Mouse (Mus musculus): Measurements from ENCODE around the gene Wasl. TPM values are rescaled to one million over a fixed set of nuclear protein-coding genes. Genes with fewer than 3 reads are reported as not detected.

The Wasl gene
- total and polyA plus RNA-seq, 3 experiments, result 9.0 to 60.4 (median 26.0) TPM

DNA sequence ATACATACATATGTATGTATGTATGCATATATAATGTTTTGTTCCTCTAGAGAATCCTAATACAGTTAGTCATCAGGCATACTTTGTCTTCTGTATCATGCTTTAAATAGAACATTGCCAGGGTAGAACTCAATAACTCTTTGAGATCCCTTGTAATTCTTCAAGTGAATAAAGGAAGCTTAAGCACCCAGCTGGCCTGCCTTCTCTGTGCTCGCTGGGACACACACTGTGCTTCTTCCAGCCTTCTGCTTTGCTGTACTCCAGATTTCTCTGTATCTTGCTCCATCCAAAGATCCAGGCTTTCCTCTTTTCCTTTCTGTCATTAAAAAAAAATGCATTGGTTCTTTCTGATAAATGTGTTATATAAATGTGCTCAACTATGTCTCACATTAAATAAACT, 23.1 kb upstream of the Wasl start:
- no peak for TF ChIP-seq TAL1 (conservative IDR thresholded peaks at IDR 0.05; ENCODE audit: low read depth, low read length)
- no peak for TF ChIP-seq GATA2 (IDR thresholded peaks at IDR 0.05; ENCODE audit: borderline replicate concordance, low read depth, low read length)
- no peak for TF ChIP-seq POLR2AphosphoS5 (IDR thresholded peaks at IDR 0.05; ENCODE audit: insufficient replicate concordance, low read depth, low read length)
- no peak for TF ChIP-seq GATA1 (IDR thresholded peaks at IDR 0.05; ENCODE audit: borderline replicate concordance, low read length)
- no peak for TF ChIP-seq CTCF (IDR thresholded peaks at IDR 0.05; ENCODE audit: low read depth, low read length)
- no peaks in the 10 kb centered on the region for H3K27me3 ChIP-seq (ENCODE audit: insufficient read depth, low read length)
- no peaks in the 10 kb centered on the region for H3K36me3 ChIP-seq (replicated peaks)
- no peaks in the 10 kb centered on the region for H3K4me1 ChIP-seq (ENCODE audit: insufficient read depth, low read depth, low read length)
- DNase-seq (ENCODE audit: low spot score), result no peak
- ATAC-seq (ENCODE audit: extremely low read depth, insufficient number of reproducible peaks, low FRiP score, poor library complexity, severe bottlenecking), result no peak
- H3K9me3 ChIP-seq (replicated peaks), result no peaks in the 10 kb centered on the region; the same call in 1 of the 2 replicates
- H3K4me3 ChIP-seq (ENCODE audit: low read depth, low read length), result no peak overlapping the region

GRCm38 (mm10) chr6:24683113-24683512, 18.3 kb upstream of the Wasl start:
- peaks cover 3% of the 10 kb centered on the region; the same call in 1 of the 2 replicates for H3K27me3 ChIP-seq (ENCODE audit: insufficient read depth, low read length)
- ATAC-seq (ENCODE audit: extremely low read depth, insufficient number of reproducible peaks, low FRiP score, poor library complexity, severe bottlenecking) (no peak), DNase-seq (ENCODE audit: low spot score) (no peak)
- TF ChIP-seq GATA2 (IDR thresholded peaks at IDR 0.05; ENCODE audit: borderline replicate concordance, low read depth, low read length) (no peak), POLR2AphosphoS5 (IDR thresholded peaks at IDR 0.05; ENCODE audit: insufficient replicate concordance, low read depth, low read length) (no peak)
- no peak overlapping the region for H3K4me3 ChIP-seq (ENCODE audit: low read depth, low read length)
- H3K4me1 ChIP-seq (ENCODE audit: insufficient read depth, low read depth, low read length), result no peaks in the 10 kb centered on the region
- H3K9me3 ChIP-seq (replicated peaks), result no peaks in the 10 kb centered on the region
- no peaks in the 10 kb centered on the region for H3K36me3 ChIP-seq (replicated peaks)

DNA sequence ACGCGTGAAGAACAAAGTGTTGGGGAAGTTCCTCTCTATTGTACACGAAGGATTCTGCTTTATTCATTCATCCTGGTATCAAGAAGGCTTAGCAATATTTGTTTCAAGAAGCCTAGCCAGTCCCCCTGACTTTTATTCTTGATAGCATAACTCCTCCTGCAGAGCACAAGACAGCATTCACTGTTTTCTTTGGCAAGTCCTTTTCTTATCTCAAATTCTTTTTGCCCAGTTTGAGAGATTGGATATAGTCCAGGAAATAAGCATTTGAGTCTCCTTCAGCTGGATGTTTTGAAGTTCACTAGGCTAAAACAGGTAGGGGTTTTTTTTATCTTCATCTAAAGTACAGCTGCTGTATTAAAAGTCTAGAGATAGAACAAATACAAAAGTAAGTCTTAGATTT, 3.0 kb upstream of the Wasl start:
- ATAC-seq (ENCODE audit: extremely low read depth, insufficient number of reproducible peaks, low FRiP score, poor library complexity, severe bottlenecking), result no peak
- H3K9me3 ChIP-seq (replicated peaks), result no peaks in the 10 kb centered on the region

DNA sequence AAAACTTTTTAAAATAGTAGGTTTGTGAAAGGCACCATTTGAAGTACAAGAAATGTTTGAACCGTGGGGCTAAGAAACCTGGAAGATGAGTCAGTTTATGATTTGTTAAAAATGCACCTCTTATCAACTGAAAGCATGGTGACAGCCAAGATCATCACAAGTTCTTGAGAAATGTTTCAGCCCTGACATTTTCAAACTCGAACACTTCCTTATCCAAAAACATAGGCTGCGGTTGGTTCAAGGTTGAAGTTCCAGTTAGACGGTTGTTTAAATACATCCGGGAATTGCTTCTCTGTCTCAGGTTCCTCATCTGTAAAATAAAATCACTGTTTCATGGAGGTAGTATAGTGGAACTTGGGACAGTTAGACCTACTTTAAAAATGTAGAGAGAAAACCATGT, 1.4 kb upstream of the Wasl start:
- H3K4me3 ChIP-seq (ENCODE audit: low read depth, low read length), result no peak overlapping the region
- H3K4me1 ChIP-seq (ENCODE audit: insufficient read depth, low read depth, low read length), result peaks cover 15% of the 10 kb centered on the region
- H3K36me3 ChIP-seq (replicated peaks), result peaks cover 2% of the 10 kb centered on the region
- DNase-seq (ENCODE audit: low spot score), result no peak
- no peak for ATAC-seq (ENCODE audit: extremely low read depth, insufficient number of reproducible peaks, low FRiP score, poor library complexity, severe bottlenecking)
- H3K27me3 ChIP-seq (ENCODE audit: insufficient read depth, low read length), result no peaks in the 10 kb centered on the region; the same call in 1 of the 2 replicates
- no peak for TF ChIP-seq CTCF (IDR thresholded peaks at IDR 0.05; ENCODE audit: low read depth, low read length)
- no peak for TF ChIP-seq GATA1 (IDR thresholded peaks at IDR 0.05; ENCODE audit: borderline replicate concordance, low read length)
- no peak for TF ChIP-seq GATA2 (IDR thresholded peaks at IDR 0.05; ENCODE audit: borderline replicate concordance, low read depth, low read length)
- TF ChIP-seq TAL1 (conservative IDR thresholded peaks at IDR 0.05; ENCODE audit: low read depth, low read length), result no peak
- no peak for TF ChIP-seq POLR2AphosphoS5 (IDR thresholded peaks at IDR 0.05; ENCODE audit: insufficient replicate concordance, low read depth, low read length)
- no peaks in the 10 kb centered on the region for H3K9me3 ChIP-seq (replicated peaks)

More for the DNA sequence above, 3.0 kb upstream of the Wasl start:
- Histone ChIP-seq H3K4me3 (ENCODE audit: low read depth, low read length) (no peak overlapping the region), H3K27me3 (ENCODE audit: insufficient read depth, low read length) (no peaks in the 10 kb centered on the region; the same call in 1 of the 2 replicates), H3K4me1 (ENCODE audit: insufficient read depth, low read depth, low read length) (peaks cover 5% of the 10 kb centered on the region), H3K36me3 (replicated peaks) (no peaks in the 10 kb centered on the region)
- no peak for TF ChIP-seq TAL1 (conservative IDR thresholded peaks at IDR 0.05; ENCODE audit: low read depth, low read length)
- TF ChIP-seq POLR2AphosphoS5 (IDR thresholded peaks at IDR 0.05; ENCODE audit: insufficient replicate concordance, low read depth, low read length), result no peak
- no peak for TF ChIP-seq CTCF (IDR thresholded peaks at IDR 0.05; ENCODE audit: low read depth, low read length)
- no peak for TF ChIP-seq GATA2 (IDR thresholded peaks at IDR 0.05; ENCODE audit: borderline replicate concordance, low read depth, low read length)
- TF ChIP-seq GATA1 (IDR thresholded peaks at IDR 0.05; ENCODE audit: borderline replicate concordance, low read length), result no peak
- no peak for DNase-seq (ENCODE audit: low spot score)

- ATAC-seq (ENCODE audit: extremely low read depth, insufficient number of reproducible peaks, low FRiP score, poor library complexity, severe bottlenecking) (peak; percentile 24), DNase-seq (ENCODE audit: low spot score) (peak; percentile 53)
- TF ChIP-seq GATA1 (IDR thresholded peaks at IDR 0.05; ENCODE audit: borderline replicate concordance, low read length) (no peak), CTCF (IDR thresholded peaks at IDR 0.05; ENCODE audit: low read depth, low read length) (no peak), TAL1 (conservative IDR thresholded peaks at IDR 0.05; ENCODE audit: low read depth, low read length) (no peak), GATA2 (IDR thresholded peaks at IDR 0.05; ENCODE audit: borderline replicate concordance, low read depth, low read length) (no peak), POLR2AphosphoS5 (IDR thresholded peaks at IDR 0.05; ENCODE audit: insufficient replicate concordance, low read depth, low read length) (no peak)
Measured at GRCm38 (mm10) chr6:24664133-24664866, 509 bp downstream of the Wasl start.

DNA sequence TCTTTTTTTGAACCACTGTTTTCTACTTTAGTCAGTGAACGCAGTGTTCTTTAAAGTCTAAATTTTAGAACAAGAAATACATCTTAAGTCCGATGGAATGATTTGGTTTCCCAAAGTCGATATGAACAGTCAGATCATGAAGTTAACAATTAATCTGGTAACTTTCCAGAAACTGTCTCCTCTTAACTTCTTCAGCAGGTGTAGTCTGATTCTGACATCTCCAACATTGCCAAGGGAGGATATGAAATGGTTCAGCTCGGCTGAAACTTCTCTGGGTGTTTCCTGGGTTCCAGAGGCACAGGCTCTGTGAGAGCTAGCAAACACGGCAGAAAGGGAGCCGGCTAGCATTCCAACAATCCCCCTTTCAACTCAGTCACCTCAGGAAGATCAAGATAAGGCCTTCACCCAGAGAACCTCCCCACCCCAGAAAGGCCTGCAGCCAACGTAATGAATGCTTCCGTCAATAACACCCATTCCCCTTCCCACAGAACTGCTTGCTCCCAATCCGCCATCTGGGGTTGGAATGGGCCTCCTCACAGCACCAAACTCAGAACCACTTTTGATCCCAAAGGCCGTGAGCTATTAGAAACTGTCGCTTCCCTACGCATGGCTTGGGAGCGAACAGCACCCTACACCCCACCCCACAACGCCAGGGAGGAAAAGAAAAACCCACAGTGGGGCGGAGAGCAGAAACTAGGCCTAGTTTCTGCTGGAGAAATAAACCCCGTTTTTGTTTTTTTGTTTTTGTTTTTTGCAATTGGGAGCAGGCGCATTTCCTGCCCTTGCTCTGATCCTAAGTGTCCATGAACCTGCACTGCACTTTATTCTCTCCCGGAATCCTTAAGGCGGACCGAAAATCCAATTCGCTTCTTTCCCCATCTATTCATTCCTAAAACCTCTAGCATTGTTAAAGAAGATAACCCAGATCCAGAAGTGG, 1.3 kb downstream of the Wasl start:
- no peak for ATAC-seq (ENCODE audit: extremely low read depth, insufficient number of reproducible peaks, low FRiP score, poor library complexity, severe bottlenecking)
- Histone ChIP-seq H3K4me3 (ENCODE audit: low read depth, low read length) (peak overlapping the region; percentile 93), H3K36me3 (replicated peaks) (peaks cover 16% of the 10 kb centered on the region), H3K27me3 (ENCODE audit: insufficient read depth, low read length) (no peaks in the 10 kb centered on the region), H3K9me3 (replicated peaks) (no peaks in the 10 kb centered on the region), H3K4me1 (ENCODE audit: insufficient read depth, low read depth, low read length) (peaks cover 17% of the 10 kb centered on the region)
- DNase-seq (ENCODE audit: low spot score), result peak; percentile 15
- TF ChIP-seq TAL1 (conservative IDR thresholded peaks at IDR 0.05; ENCODE audit: low read depth, low read length), result no peak
- no peak for TF ChIP-seq GATA1 (IDR thresholded peaks at IDR 0.05; ENCODE audit: borderline replicate concordance, low read length)
- no peak for TF ChIP-seq GATA2 (IDR thresholded peaks at IDR 0.05; ENCODE audit: borderline replicate concordance, low read depth, low read length)
- no peak for TF ChIP-seq CTCF (IDR thresholded peaks at IDR 0.05; ENCODE audit: low read depth, low read length)
- no peak for TF ChIP-seq POLR2AphosphoS5 (IDR thresholded peaks at IDR 0.05; ENCODE audit: insufficient replicate concordance, low read depth, low read length)

More at GRCm38 (mm10) chr6:24664133-24664866, 509 bp downstream of the Wasl start:
- Histone ChIP-seq H3K36me3 (replicated peaks) (peaks cover 15% of the 10 kb centered on the region), H3K9me3 (replicated peaks) (no peaks in the 10 kb centered on the region), H3K4me3 (ENCODE audit: low read depth, low read length) (peak overlapping the region; percentile 93), H3K4me1 (ENCODE audit: insufficient read depth, low read depth, low read length) (peaks cover 17% of the 10 kb centered on the region), H3K27me3 (ENCODE audit: insufficient read depth, low read length) (no peaks in the 10 kb centered on the region)
